ENCODE assay signal across 10 mouse cellular contexts in the genomic region with DNA sequence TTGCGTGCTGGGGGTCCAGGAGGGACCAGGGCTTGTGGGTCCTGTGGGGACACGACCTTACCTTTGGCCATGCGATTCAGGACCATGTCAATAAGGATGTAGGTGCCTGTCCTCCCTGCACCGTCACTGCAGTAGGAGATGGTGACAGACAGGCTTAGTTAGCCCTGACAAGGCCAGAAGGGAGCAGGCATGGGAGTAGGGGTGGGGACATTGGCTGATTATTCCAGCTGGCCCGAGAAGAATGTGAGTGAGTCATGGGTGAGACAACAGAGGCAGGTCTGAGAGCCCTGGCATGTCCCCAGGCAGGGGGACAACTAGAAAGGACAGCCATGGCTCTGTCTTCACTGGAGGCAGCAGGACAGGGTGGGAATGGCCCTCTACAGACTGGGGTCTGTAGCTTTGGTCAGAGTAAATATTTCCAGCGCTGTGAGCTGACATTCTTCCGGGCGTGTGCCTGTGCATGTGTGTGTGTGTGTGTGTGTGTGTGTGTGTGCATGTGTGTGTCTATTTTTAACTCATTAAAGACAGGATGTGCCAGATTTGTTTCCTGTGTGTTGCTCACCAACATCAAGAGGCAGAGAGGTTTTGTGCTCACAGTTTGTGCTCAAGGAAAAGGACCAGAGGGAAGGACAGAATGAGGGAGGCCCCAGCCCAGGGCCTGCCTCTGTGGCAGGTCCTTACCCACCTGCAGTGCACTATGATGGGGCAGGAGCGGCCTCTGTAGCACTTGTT. TPM values are rescaled to one million over a fixed set of nuclear protein-coding genes. Genes with fewer than 3 reads are reported as not detected.
DNase-seq lines count a peak whose midpoint lies in the region; ATAC-seq lines count a peak whose summit lies in the region.
"Had no signal": no experiment of that assay in that cellular context is flagged by ENCODE, and none has a peak within 500 bp of the region (broad histone marks: within the 10 kb centered on the region; RNA-seq: fewer than 3 reads in every experiment).

No protein-coding gene starts in this region.

- H3K9ac ChIP-seq in heart, embryonic 16.5 days (ENCODE audit: low read length), result peak overlapping the region; percentile 63
- no peak overlapping the region for H3K9ac ChIP-seq in lung, embryonic 15.5 days
- H3K9ac ChIP-seq: hindbrain, embryonic 15.5 days had no signal

- H3K27ac ChIP-seq in heart, embryonic 16.5 days (ENCODE audit: low read length), result peak overlapping the region; percentile 97
- H3K27ac ChIP-seq in lung, embryonic 15.5 days, result peak overlapping the region; percentile 64; the same call in 1 of the 2 replicates
- H3K27ac ChIP-seq: hindbrain, embryonic 15.5 days had no signal

- H3K4me2 ChIP-seq in heart, embryonic 16.5 days (ENCODE audit: low read depth, low read length), result peak overlapping the region; percentile 29
- no peak overlapping the region for H3K4me2 ChIP-seq in lung, embryonic 15.5 days
- H3K4me2 ChIP-seq: hindbrain, embryonic 15.5 days had no signal

- no peak overlapping the region for H3K4me3 ChIP-seq in heart, embryonic 16.5 days (ENCODE audit: low read length)
- H3K4me3 ChIP-seq in lung, embryonic 15.5 days, result no peak overlapping the region
- H3K4me3 ChIP-seq: hindbrain, embryonic 15.5 days had no signal

- no peaks in the 10 kb centered on the region for H3K27me3 ChIP-seq in heart, embryonic 16.5 days (ENCODE audit: control insufficient read depth, insufficient read depth, low read length)
- no peaks in the 10 kb centered on the region for H3K27me3 ChIP-seq in lung, embryonic 15.5 days
- H3K27me3 ChIP-seq: hindbrain, embryonic 15.5 days had no signal

- no peaks in the 10 kb centered on the region for H3K9me3 ChIP-seq in heart, embryonic 16.5 days (replicated peaks; ENCODE audit: control insufficient read depth, low read length)
- H3K9me3 ChIP-seq in lung, embryonic 15.5 days, result no peaks in the 10 kb centered on the region
- H3K9me3 ChIP-seq: hindbrain, embryonic 15.5 days had no signal

- H3K4me1 ChIP-seq in heart, embryonic 16.5 days (ENCODE audit: control insufficient read depth, insufficient read depth, low read length), result peaks cover 30% of the 10 kb centered on the region
- H3K4me1 ChIP-seq in lung, embryonic 15.5 days, result peaks cover 14% of the 10 kb centered on the region

- no peak for DNase-seq in frontal cortex, postnatal 25 days (ENCODE audit: low spot score in 2 of 2)
- peak; percentile 43 for DNase-seq in 416B (ENCODE audit: low read depth)
- peak; percentile 94 for DNase-seq in brain, adult 2 months (ENCODE audit: low read depth, low spot score)
- DNase-seq in thymus, adult 18-20 months, result no peak
- no peak for DNase-seq in natural killer cell, adult 2 months (ENCODE audit: low spot score in 2 of 2)

- peak; percentile 13 for ATAC-seq in frontal cortex, adult (ENCODE audit: low TSS enrichment)
- peak; percentile 79 for ATAC-seq in heart, embryonic 16.5 days (replicated peaks; ENCODE audit: extremely low read depth, insufficient read depth, low FRiP score)
- peak; percentile 17; the same call in 1 of the 2 replicates for ATAC-seq in lung, embryonic 15.5 days (ENCODE audit: borderline replicate concordance, extremely low read depth, low FRiP score, low TSS enrichment)

- WGBS in heart, embryonic 16.5 days, result 27% methylated on average over 9 of the region's 9 CpGs
- 33% methylated on average over 9 of the region's 9 CpGs for WGBS in lung, embryonic 15.5 days

- H3K36me3 ChIP-seq in heart, embryonic 16.5 days (ENCODE audit: control insufficient read depth, insufficient read depth), result peaks cover 4% of the 10 kb centered on the region; the same call in 1 of the 2 replicates
- peaks cover 3% of the 10 kb centered on the region; the same call in 1 of the 2 replicates for H3K36me3 ChIP-seq in lung, embryonic 15.5 days

RNA-seq across cellular contexts. Expression of a gene that starts 12.0 kb away (rescaled TPM):
- 45.6 and 46.0 TPM in 2 replicates for polyA plus RNA-seq in heart, embryonic 16.5 days (2015; fragmentation: Nextera tagmentation; extraction: Ambion mirVana)
- polyA plus RNA-seq in lung, embryonic 15.5 days (2015; fragmentation: Nextera tagmentation; extraction: Ambion mirVana), result 30.8 and 33.3 TPM in 2 replicates

RNA-seq across cellular contexts. Expression of a gene that starts 16.1 kb away (rescaled TPM):
- polyA plus RNA-seq in heart, embryonic 16.5 days (2015; fragmentation: Nextera tagmentation; extraction: Ambion mirVana), result 0.44 and 0.62 TPM in 2 replicates
- 0.39 and 0.72 TPM in 2 replicates for polyA plus RNA-seq in lung, embryonic 15.5 days (2015; fragmentation: Nextera tagmentation; extraction: Ambion mirVana)

RNA-seq across cellular contexts. Expression of a gene that starts 16.3 kb away (rescaled TPM):
- polyA plus RNA-seq in heart, embryonic 16.5 days (2015; fragmentation: Nextera tagmentation; extraction: Ambion mirVana), result 0.24 TPM in 1 of 2 replicates, not detected in the other
- not detected in 2 replicates for polyA plus RNA-seq in lung, embryonic 15.5 days (2015; fragmentation: Nextera tagmentation; extraction: Ambion mirVana)
- polyA plus RNA-seq: hindbrain, embryonic 15.5 days; small intestine, adult 2 months had no signal

RNA-seq across cellular contexts. Expression of a gene that starts 28.5 kb away (rescaled TPM):
- polyA plus RNA-seq in heart, embryonic 16.5 days (2015; fragmentation: Nextera tagmentation; extraction: Ambion mirVana), result 63.3 and 81.2 TPM in 2 replicates
- 35.8 and 44.9 TPM in 2 replicates for polyA plus RNA-seq in lung, embryonic 15.5 days (2015; fragmentation: Nextera tagmentation; extraction: Ambion mirVana)

RNA-seq across cellular contexts. Expression of a gene that starts 30.0 kb away (rescaled TPM):
- polyA plus RNA-seq in heart, embryonic 16.5 days (2015; fragmentation: Nextera tagmentation; extraction: Ambion mirVana), result 0.76 TPM in 1 of 2 replicates, not detected in the other
- 0.91 and 1.4 TPM in 2 replicates for polyA plus RNA-seq in lung, embryonic 15.5 days (2015; fragmentation: Nextera tagmentation; extraction: Ambion mirVana)

Comparison
In these comparisons a context has a peak if more than half of its experiments do, and no peak if none do; other contexts are left out.
1. ATAC-seq: peak in every context shown above with its lines; median percentile 79 in heart, embryonic 16.5 days; 17 in lung, embryonic 15.5 days; 13 in frontal cortex, adult.
2. DNase-seq: peak in 416B (single experiment) and brain, adult 2 months (single experiment); none in frontal cortex, postnatal 25 days (0 of 2), thymus, adult 18-20 months (0 of 2) and natural killer cell, adult 2 months (0 of 2).